ENCODE assay signal across 10 mouse cellular contexts in genomic region chr2:26298856-26299230, GRCm38 (mm10). TPM values are rescaled to one million over a fixed set of nuclear protein-coding genes. Genes with fewer than 3 reads are reported as not detected.
DNase-seq lines count a peak whose midpoint lies in the region; ATAC-seq lines count a peak whose summit lies in the region.
"Had no signal": no experiment of that assay in that cellular context is flagged by ENCODE, and none has a peak within 500 bp of the region (broad histone marks: within the 10 kb centered on the region; RNA-seq: fewer than 3 reads in every experiment).

No protein-coding gene starts in this region.

- no peaks in the 10 kb centered on the region for H3K36me3 ChIP-seq in heart, embryonic 12.5 days
- H3K36me3 ChIP-seq in hindbrain, embryonic 11.5 days (ENCODE audit: control insufficient read depth, insufficient read depth, low read length) = no peaks in the 10 kb centered on the region
- no peaks in the 10 kb centered on the region for H3K36me3 ChIP-seq in neural tube, embryonic 11.5 days (ENCODE audit: control insufficient read depth, insufficient read depth, low read length)
- no peaks in the 10 kb centered on the region for H3K36me3 ChIP-seq in kidney, embryonic 16.5 days (ENCODE audit: insufficient read depth, low read length)
- H3K36me3 ChIP-seq: liver, embryonic 15.5 days had no signal

- 0 out of 2 replicates have a peak overlapping the region, but pooled peaks have one; percentile 10 for H3K9ac ChIP-seq in heart, embryonic 12.5 days
- peak overlapping the region; percentile 17; the same call in 1 of the 2 replicates for H3K9ac ChIP-seq in hindbrain, embryonic 11.5 days (ENCODE audit: low read depth, low read length)
- H3K9ac ChIP-seq in neural tube, embryonic 11.5 days (ENCODE audit: low read length) = peak overlapping the region; percentile 39; the same call in 1 of the 2 replicates
- H3K9ac ChIP-seq in kidney, embryonic 16.5 days (replicated peaks; ENCODE audit: low read length) = no peak overlapping the region
- H3K9ac ChIP-seq: liver, embryonic 15.5 days had no signal

- H3K4me1 ChIP-seq in heart, embryonic 12.5 days (replicated peaks) = peaks cover 45% of the 10 kb centered on the region
- peaks cover 13% of the 10 kb centered on the region for H3K4me1 ChIP-seq in hindbrain, embryonic 11.5 days (replicated peaks; ENCODE audit: control insufficient read depth, insufficient read depth, low read length)
- peaks cover 9% of the 10 kb centered on the region; the same call in 1 of the 2 replicates for H3K4me1 ChIP-seq in neural tube, embryonic 11.5 days (ENCODE audit: control insufficient read depth, insufficient read depth, low read length)
- H3K4me1 ChIP-seq in kidney, embryonic 16.5 days (ENCODE audit: insufficient read depth, low read length) = peaks cover 21% of the 10 kb centered on the region
- H3K4me1 ChIP-seq: liver, embryonic 15.5 days had no signal

- no peak for ATAC-seq in heart, embryonic 12.5 days (ENCODE audit: insufficient number of reproducible peaks, low FRiP score)
- ATAC-seq in hindbrain, embryonic 11.5 days (ENCODE audit: low FRiP score) = peak; percentile 73
- ATAC-seq in neural tube, embryonic 11.5 days (ENCODE audit: insufficient read depth, low FRiP score, low TSS enrichment) = peak; percentile 51
- no peak for ATAC-seq in kidney, embryonic 16.5 days (ENCODE audit: low FRiP score, low TSS enrichment)

- 39% methylated on average over 4 of the region's 4 CpGs for WGBS in heart, embryonic 12.5 days
- WGBS in hindbrain, embryonic 11.5 days = 5% methylated on average over 4 of the region's 4 CpGs
- 8% methylated on average over 4 of the region's 4 CpGs for WGBS in neural tube, embryonic 11.5 days
- 28% methylated on average over 4 of the region's 4 CpGs for WGBS in kidney, embryonic 16.5 days

- peak overlapping the region; percentile 66 for H3K4me2 ChIP-seq in heart, embryonic 12.5 days
- peak overlapping the region; percentile 17; the same call in 1 of the 2 replicates for H3K4me2 ChIP-seq in hindbrain, embryonic 11.5 days (replicated peaks; ENCODE audit: low read depth, low read length)
- no peak overlapping the region for H3K4me2 ChIP-seq in neural tube, embryonic 11.5 days (ENCODE audit: low read depth)
- H3K4me2 ChIP-seq in kidney, embryonic 16.5 days (replicated peaks; ENCODE audit: low read depth, low read length) = no peak overlapping the region
- H3K4me2 ChIP-seq: liver, embryonic 15.5 days had no signal

- intact Hi-C loops in heart, postnatal 36 days (cut with DNase I) = no loop called here

- H3K27me3 ChIP-seq in heart, embryonic 12.5 days (replicated peaks) = no peaks in the 10 kb centered on the region
- H3K27me3 ChIP-seq in hindbrain, embryonic 11.5 days (ENCODE audit: control insufficient read depth, insufficient read depth, low read length) = no peaks in the 10 kb centered on the region
- H3K27me3 ChIP-seq in neural tube, embryonic 11.5 days (ENCODE audit: control insufficient read depth, insufficient read depth, low read length) = no peaks in the 10 kb centered on the region
- H3K27me3 ChIP-seq in kidney, embryonic 16.5 days (ENCODE audit: insufficient read depth, low read length) = 0 out of 2 replicates have a peak, but pooled peaks cover 9% of the 10 kb centered on the region

- 0 out of 2 replicates have a peak overlapping the region, but pooled peaks have one; percentile 10 for H3K27ac ChIP-seq in heart, embryonic 12.5 days (ENCODE audit: poor library complexity, severe bottlenecking)
- H3K27ac ChIP-seq in hindbrain, embryonic 11.5 days (ENCODE audit: low read depth, low read length) = peak overlapping the region; percentile 91
- peak overlapping the region; percentile 68 for H3K27ac ChIP-seq in neural tube, embryonic 11.5 days (ENCODE audit: low read depth, low read length)
- H3K27ac ChIP-seq in kidney, embryonic 16.5 days (ENCODE audit: low read length) = no peak overlapping the region
- H3K27ac ChIP-seq: liver, embryonic 15.5 days had no signal

- H3K9me3 ChIP-seq in heart, embryonic 12.5 days (replicated peaks) = no peaks in the 10 kb centered on the region
- H3K9me3 ChIP-seq in hindbrain, embryonic 11.5 days (ENCODE audit: control insufficient read depth, low read length) = no peaks in the 10 kb centered on the region
- no peaks in the 10 kb centered on the region for H3K9me3 ChIP-seq in neural tube, embryonic 11.5 days (ENCODE audit: control insufficient read depth, low read length)
- H3K9me3 ChIP-seq in kidney, embryonic 16.5 days (ENCODE audit: low read length) = no peaks in the 10 kb centered on the region
- H3K9me3 ChIP-seq: liver, embryonic 15.5 days had no signal

- DNase-seq in heart, postnatal 36 days = no peak
- DNase-seq in brain, adult 2 months (ENCODE audit: low read depth, low spot score) = peak; percentile 77
- DNase-seq in hindbrain, embryonic 11.5 days (ENCODE audit: low spot score) = peak; percentile 64
- DNase-seq in neural tube, embryonic 11.5 days (ENCODE audit: low spot score) = peak; percentile 62
- no peak for DNase-seq in spleen, adult 18-20 months
- no peak for DNase-seq in frontal cortex, postnatal 36 days (ENCODE audit: low spot score in 2 of 2)
- DNase-seq: kidney, adult 9 months had no signal

- no peak overlapping the region for H3K4me3 ChIP-seq in heart, embryonic 12.5 days
- no peak overlapping the region for H3K4me3 ChIP-seq in hindbrain, embryonic 11.5 days (ENCODE audit: low read depth, low read length)
- no peak overlapping the region for H3K4me3 ChIP-seq in neural tube, embryonic 11.5 days (ENCODE audit: low read depth, low read length)
- H3K4me3 ChIP-seq in kidney, embryonic 16.5 days (ENCODE audit: low read length) = no peak overlapping the region
- H3K4me3 ChIP-seq: liver, embryonic 15.5 days had no signal

RNA-seq across cellular contexts. Expression of gene Ccdc187, which starts 4.5 kb away (rescaled TPM):
- polyA plus RNA-seq in heart, embryonic 12.5 days (2016; fragmentation: Nextera tagmentation; extraction: Ambion mirVana) = 0.05 and 0.09 TPM in 2 replicates
- total RNA-seq in heart, postnatal 36 days (2021) = under 1 TPM; 0.03 to 0.08 TPM
- polyA plus RNA-seq in hindbrain, embryonic 11.5 days (2014; fragmentation: Nextera tagmentation; extraction: Ambion mirVana) = 0.07 and 0.19 TPM in 2 replicates
- not detected in 2 replicates for polyA plus RNA-seq in neural tube, embryonic 11.5 days (2014; fragmentation: Nextera tagmentation; extraction: Ambion mirVana)
- 0.02 and 0.03 TPM in 2 replicates for polyA plus RNA-seq in kidney, embryonic 16.5 days (2015; fragmentation: Nextera tagmentation; extraction: Ambion mirVana)

RNA-seq across cellular contexts. Expression of gene Gpsm1, which starts 16.5 kb away (rescaled TPM):
- 38.0 and 39.9 TPM in 2 replicates for polyA plus RNA-seq in heart, embryonic 12.5 days (2016; fragmentation: Nextera tagmentation; extraction: Ambion mirVana)
- 100 to 1,000 TPM; 208 to 243 TPM for total RNA-seq in heart, postnatal 36 days (2021)
- 46.9 and 48.5 TPM in 2 replicates for polyA plus RNA-seq in hindbrain, embryonic 11.5 days (2014; fragmentation: Nextera tagmentation; extraction: Ambion mirVana)
- 58.8 and 65.0 TPM in 2 replicates for polyA plus RNA-seq in neural tube, embryonic 11.5 days (2014; fragmentation: Nextera tagmentation; extraction: Ambion mirVana)
- polyA plus RNA-seq in kidney, embryonic 16.5 days (2015; fragmentation: Nextera tagmentation; extraction: Ambion mirVana) = 41.9 and 44.1 TPM in 2 replicates

RNA-seq across cellular contexts. Expression of gene Dnlz, which starts 53.1 kb away (rescaled TPM):
- polyA plus RNA-seq in heart, embryonic 12.5 days (2016; fragmentation: Nextera tagmentation; extraction: Ambion mirVana) = 31.4 and 33.7 TPM in 2 replicates
- 10 to 100 TPM; 21.1 to 21.4 TPM for total RNA-seq in heart, postnatal 36 days (2021)
- polyA plus RNA-seq in hindbrain, embryonic 11.5 days (2014; fragmentation: Nextera tagmentation; extraction: Ambion mirVana) = 27.3 and 29.6 TPM in 2 replicates
- polyA plus RNA-seq in neural tube, embryonic 11.5 days (2014; fragmentation: Nextera tagmentation; extraction: Ambion mirVana) = 33.8 and 35.6 TPM in 2 replicates
- 30.6 and 34.2 TPM in 2 replicates for polyA plus RNA-seq in kidney, embryonic 16.5 days (2015; fragmentation: Nextera tagmentation; extraction: Ambion mirVana)

Comparison
In these comparisons a context has a peak if more than half of its experiments do, and no peak if none do; other contexts are left out.
1. ATAC-seq: peak in hindbrain, embryonic 11.5 days (single experiment) and neural tube, embryonic 11.5 days (single experiment); none in heart, embryonic 12.5 days (single experiment) and kidney, embryonic 16.5 days (single experiment).
2. H3K4me2 ChIP-seq: peak in heart, embryonic 12.5 days (single experiment) and hindbrain, embryonic 11.5 days (single experiment); none in neural tube, embryonic 11.5 days (single experiment) and kidney, embryonic 16.5 days (single experiment).
3. DNase-seq: peak in brain, adult 2 months (single experiment), hindbrain, embryonic 11.5 days (single experiment) and neural tube, embryonic 11.5 days (single experiment); none in heart, postnatal 36 days (0 of 2), spleen, adult 18-20 months (0 of 2) and frontal cortex, postnatal 36 days (0 of 2).